Mouse (Mus musculus) layer of hippocampus, adult 11-12 months (tissue): ENCODE results near the gene Myo18b.

Experiments
- DNase-seq: peaks from one replicate; pipeline ENCODE4 v3.0.0; 2022; ENCODE audit warnings: low spot score

Gene Myo18b

DNA sequence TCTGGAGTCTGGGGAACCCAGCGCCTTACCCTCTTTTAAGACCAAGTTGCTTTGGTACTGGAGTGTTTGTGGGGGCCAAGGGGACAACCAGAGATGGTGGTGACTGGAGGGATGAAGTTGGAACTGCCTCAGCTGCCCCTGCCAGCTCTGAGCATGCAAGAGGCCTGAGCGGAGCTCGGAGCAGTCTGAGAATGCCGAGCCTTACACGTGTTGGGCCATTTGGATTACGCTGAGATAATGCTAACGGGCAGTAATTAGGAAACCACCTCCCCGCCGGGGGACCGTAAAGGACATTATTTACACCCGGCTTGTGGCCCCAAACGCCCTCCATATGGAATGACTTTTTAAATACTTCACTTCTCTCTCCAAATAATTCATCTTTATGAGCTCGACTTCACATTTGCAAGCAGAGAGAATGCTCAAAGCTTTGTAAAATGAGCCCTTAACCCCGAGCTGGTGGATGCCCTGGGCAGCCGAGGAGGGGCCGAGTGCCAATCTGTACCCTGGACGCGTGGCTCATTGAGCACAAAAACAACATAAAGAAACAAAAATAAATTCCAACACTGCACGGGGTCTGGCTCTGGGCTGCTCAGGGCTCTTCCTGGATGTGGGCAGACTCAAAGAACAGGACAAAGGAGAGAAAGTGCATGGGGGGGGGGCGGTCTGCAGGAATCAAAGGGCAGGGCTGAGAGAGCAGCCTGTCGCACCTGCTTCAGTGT is 148.0 kb downstream of the Myo18b start:
- DNase-seq = no peak

DNA sequence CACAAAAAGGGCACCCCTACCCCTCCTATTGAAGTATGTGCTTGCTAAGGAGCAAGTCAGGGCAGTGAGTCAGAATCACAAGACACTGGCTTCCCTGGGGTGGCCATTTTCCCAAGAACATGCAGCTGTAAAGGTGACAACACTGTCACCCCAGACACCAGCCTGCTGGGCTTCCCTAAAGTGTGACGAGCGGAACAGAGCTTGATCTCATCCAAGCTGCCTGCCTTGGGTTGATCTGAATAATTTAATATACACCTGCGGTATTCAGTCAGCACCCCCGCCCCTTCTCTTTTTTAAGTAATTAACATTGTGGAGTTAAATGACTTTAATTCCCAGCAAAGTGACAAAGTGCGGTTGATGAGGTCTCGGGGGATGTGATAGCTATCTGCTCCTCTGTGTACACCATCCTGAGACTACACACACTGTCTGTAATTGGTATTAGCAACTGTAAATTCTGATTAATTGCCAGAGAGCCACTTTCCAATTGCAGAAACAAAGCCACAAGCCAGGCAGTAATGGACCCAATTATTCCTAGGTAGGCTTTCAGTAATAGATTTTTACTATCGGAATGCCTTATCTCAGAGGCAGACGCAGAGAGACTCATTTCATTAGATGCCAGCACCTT is 148.7 kb downstream of the Myo18b start:
- no peak for DNase-seq

DNA sequence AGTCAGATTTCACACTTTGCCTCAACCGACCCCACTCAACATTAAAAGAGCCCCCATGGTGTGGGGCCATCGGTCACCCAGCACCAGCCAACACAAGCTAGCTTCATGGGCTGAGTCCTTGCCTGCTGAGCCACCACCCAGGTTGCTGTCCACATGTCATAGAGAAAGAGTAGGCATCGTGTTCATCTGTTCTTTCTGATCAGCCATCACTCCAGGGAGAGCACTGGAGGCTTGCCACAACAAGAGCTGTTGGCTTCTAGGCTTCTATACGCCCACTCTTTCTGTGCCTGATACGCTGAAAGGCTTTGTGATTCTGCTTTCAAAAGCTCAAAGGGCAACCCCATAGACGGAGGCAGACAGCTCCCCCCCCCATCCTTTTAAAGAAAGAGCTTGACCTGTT is 151.0 kb downstream of the Myo18b start:
- peak; percentile 71 for DNase-seq

- peak; percentile 23 for DNase-seq
Measured at GRCm38 (mm10) chr5:112744571-112744970, 151.6 kb downstream of the Myo18b start.

DNA sequence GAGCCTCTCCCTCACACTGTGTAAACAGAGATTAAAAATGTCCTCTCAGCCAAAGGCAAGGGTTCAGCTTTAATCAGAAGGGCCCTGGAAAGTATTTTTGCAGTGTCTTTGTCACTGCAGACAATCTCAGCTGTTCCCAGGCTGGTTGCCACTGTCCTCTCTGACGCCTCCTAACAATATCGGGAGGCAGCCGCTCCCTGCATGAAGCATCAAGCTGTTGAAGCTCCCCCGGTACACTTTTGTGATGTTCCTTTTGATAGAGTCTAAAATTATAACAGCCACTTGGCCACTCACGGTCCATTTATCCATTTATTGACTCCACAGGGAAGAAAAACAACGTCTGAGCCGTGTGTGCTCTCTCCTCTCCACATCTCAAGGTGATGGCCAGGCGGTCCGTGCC is 153.0 kb downstream of the Myo18b start:
- DNase-seq = no peak

- peak; percentile 79 for DNase-seq
Measured at GRCm38 (mm10) chr5:112740651-112741050, 155.5 kb downstream of the Myo18b start.

GRCm38 (mm10) chr5:112735040-112735439 is 161.1 kb downstream of the Myo18b start:
- no peak for DNase-seq

GRCm38 (mm10) chr5:112730604-112731003 is 165.6 kb downstream of the Myo18b start:
- DNase-seq = no peak

DNA sequence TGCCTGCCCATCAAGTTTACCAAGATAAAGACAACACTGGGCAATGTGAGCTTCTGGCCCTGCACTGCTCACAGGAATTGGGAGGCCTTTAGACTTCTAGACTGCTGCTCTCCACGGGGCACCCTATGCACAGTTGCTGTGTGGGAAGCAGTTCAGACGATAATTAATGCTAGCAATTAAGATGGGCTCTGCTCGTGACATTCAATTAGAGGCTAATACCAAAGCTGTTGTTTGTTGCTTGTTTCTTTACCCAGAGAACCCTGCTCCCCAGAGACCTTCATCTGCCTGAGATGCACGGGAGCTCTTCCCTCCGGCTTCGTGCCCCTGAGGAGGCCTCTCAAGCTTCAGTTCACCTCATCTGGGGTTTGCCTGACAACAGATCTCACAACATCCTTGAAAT is 167.7 kb downstream of the Myo18b start:
- no peak for DNase-seq

- DNase-seq = no peak
Measured at GRCm38 (mm10) chr5:112718655-112719306, 177.4 kb downstream of the Myo18b start.

GRCm38 (mm10) chr5:112714679-112715446 is 181.3 kb downstream of the Myo18b start:
- DNase-seq = no peak

GRCm38 (mm10) chr5:112709831-112710230 is 186.3 kb downstream of the Myo18b start:
- no peak for DNase-seq

DNA sequence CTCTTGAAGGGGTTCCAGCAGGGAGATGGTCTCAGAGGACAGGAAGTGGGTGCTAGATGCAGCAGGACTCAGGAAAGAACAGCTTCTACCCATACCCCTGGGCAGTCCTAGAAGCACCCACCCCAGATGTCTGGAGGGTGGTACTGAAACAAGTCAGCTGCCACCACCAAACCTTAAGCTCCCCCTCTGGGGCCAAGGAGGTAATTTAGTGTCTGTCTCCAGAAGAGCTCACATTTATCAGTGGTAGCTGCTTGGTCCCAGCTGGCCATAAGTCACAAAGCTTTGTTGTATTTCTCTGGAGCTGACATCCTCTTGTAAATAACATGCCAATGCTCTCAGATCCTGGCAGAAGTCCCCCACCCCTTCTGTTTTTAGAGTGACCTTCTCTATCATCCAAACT is 187.7 kb downstream of the Myo18b start:
- no peak for DNase-seq

DNA sequence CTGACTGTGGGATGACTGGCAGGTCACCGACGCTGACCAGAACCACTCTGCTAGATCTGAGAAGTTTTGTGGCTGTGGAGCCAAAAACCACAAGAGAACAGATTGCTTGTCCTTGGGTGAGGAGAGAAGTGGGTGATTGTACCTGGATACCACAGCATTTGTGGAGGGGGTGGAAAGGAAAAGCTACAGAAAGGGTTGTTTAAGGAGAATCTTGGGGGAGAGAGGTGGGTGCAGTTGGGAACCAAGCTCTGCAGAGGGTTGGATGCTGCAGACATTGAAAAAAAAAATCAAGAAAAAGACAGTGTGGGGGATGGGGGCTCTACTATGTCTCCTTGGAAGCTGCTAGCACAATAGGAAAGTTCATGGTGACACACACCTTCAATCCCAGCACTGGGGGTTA is 188.7 kb downstream of the Myo18b start:
- no peak for DNase-seq

DNA sequence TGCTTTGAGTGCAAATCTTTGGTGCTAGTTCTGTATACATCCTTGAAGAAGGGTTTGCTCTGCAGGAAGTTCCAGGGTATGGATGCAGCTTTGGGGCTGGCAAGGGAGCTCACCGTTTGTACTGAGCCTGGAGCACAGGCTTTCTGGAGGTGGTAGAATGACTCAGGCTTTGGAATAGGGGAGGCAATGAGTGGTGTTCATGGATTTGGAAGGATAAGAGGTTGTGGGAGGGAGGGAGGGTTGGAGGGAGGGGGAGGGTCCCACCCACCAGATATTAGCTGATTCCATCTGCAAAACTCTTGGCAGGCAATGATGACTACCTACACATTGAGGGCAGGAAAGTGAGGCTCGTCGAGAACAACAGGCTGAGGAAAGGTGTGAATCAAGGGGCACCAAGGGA is 195.4 kb downstream of the Myo18b start:
- peak; percentile 56 for DNase-seq

DNA sequence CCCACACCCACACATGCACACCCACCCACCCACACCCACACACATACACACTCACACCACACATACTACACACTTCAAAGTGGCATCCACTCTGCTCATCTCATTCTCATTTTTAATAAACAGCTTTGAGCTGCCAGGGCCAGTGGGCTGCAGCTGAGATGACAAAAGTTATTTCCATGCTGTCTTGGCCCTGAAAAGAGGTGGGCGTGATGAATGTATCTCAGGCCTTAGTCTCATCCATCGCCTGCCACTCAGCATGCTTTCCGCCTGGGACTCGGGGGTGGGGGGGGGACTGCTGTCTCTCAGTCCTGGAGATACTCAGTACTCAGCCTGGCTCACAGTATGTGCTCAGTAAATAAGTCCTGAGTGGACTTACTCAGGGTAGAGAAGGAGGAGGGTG is 199.5 kb downstream of the Myo18b start:
- DNase-seq = peak; percentile 32

DNA sequence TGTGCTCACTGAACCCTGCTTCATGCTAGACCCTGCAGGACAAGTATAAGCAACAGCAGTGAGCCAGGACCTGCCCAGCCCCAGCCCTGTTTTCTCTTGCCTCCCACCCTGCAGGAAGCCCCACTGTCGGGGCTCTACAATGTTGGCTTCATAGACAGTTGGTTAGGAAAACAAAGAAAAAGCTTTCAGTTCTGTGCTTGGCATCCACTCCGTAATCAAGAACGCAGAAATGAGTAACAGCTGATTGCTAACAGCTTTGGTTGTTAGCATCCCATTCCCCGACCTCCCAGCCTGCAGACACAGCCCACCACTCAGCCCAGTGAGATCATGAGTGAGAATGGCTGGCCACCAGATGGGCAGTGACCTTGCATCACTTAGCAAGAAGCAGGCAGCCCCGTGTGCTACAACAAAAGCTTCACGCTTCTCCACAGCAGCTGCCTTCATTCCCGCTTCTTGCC is 200.9 kb downstream of the Myo18b start:
- DNase-seq = no peak

DNA sequence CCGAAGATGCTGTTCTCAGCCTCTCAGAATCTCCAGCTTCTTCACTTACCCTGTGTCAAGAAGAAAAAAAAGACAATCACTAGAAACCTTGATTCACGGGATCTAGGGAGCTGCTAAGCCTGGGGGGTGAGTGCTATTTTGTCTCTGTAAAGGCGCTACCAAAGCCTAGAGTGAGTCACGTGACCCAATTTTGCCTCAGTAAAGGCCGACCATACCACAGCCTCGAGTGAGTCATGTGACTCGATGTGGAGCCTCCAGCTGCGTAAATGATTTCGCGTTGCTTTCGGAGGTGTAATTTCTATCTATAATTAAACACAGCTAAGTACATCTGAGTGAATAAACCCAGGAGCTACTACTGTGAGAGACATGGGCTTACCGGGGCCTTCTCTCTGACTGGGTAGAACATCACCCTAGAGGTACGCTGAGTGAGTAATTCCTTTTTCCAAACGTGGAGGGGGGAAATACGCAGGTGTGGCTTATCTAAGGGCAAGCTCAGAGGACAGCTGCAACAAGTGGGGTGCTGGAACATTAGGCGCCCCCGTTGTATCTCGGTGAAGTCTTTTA is 202.8 kb downstream of the Myo18b start:
- DNase-seq = no peak

GRCm38 (mm10) chr5:112687100-112687818 is 208.9 kb downstream of the Myo18b start:
- DNase-seq = no peak

DNA sequence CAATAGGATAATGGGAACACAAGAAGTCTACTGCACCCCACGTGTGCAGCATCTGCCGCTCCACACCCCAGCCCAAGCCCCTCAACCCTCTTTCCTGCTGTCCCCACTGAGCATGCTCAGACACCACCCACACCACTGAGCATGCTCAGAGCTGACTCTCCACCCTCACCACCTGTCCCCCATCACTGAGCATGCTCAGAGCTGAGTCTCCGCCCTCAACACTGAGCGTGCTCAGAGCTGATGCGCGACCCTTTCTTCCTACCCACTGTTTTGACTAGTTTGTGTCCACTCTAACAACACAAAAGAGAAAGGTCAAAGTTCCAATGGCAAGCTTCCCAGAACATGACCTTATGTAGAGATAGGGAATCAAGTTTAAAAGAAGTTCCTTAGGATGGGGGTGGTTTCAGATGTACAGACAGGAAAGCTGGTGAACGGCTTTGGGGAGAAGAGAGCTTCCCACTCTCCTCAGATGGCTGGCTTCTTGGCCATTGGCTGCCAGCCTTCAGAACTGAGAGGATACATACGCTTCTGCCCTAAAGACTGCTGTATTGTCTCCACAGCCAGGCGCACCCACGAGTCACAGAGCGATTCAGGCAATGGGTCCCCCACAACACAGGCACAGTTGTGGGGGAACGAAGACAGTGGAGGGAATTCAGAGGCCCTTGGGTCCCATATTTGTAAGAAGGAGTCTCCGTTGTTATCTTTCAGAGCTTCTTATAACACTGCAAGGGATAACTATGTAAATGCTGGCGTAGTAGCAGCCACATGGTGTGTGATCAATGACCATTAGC is 209.7 kb downstream of the Myo18b start:
- no peak for DNase-seq

- no peak for DNase-seq
Measured at GRCm38 (mm10) chr5:112679251-112679650, 216.9 kb downstream of the Myo18b start.
